Mouse (Mus musculus): ENCODE data around the gene 4930402F06Rik.

The 4930402F06Rik gene

DNA sequence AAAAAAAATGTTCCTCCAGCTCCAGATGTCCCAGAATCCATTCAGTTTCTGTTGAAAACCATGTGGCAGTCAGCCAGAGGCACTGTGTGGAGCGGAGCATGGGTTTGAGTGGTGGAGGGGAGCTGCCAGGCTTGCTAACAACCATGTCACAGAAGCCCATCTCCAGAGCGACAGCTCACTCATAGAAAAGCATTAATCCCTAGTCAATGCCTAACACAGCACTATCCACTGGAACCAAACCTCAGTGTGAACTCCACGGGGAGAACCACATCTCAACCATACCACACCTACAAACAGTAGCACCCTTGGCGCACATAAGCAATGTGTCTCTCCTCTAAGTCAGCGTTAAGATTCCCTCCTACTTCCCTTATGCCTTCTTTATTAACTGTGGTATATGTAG is at the start of gene 4930402F06Rik:
TSS of gene 4930402F06Rik (minus strand) at position 80 of the 400 bp plus-strand sequence.
- peak; percentile 22 for DNase-seq (ENCODE audit: low read depth)

DNA sequence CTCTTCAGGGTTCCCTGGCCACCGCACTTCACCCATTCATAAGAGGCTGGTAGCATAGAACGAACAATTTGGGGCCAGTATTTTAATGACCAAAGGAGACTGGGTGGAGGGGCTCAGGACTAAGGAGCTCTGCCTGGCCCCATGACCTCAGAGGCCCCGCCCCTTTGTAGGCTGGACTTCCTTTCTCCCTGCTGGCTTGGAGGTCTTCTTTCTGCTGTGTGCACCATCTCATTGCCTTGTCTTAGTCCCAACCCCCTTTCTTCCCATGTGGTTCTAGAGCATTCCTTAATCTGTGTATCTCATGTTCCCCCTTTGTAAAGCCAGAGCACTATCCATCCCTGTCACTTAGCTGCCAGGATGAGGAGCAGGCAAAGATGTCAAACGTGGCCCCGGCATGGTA is 49.3 kb upstream of the 4930402F06Rik start:
- no peak for DNase-seq (ENCODE audit: low read depth)

DNA sequence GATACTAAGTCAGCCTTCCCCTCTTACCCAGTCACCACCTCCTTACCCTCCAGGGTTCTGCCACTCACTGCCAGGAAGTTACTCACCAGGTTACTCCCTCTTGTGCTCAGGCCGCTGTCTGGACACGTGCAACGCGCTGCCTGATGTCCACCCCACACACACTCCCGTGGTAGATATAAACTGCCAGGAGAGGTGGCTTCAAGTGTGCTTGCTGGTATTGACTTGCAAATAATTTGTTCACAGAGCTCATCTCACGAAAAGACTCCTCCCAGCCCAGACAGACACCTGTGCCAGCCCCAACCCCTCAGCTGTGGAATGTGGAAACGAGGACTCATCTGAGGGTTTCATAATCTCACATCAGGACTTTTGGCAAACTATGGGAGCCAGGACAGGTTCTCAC is 48.6 kb upstream of the 4930402F06Rik start:
- DNase-seq (ENCODE audit: low read depth): peak; percentile 50

DNA sequence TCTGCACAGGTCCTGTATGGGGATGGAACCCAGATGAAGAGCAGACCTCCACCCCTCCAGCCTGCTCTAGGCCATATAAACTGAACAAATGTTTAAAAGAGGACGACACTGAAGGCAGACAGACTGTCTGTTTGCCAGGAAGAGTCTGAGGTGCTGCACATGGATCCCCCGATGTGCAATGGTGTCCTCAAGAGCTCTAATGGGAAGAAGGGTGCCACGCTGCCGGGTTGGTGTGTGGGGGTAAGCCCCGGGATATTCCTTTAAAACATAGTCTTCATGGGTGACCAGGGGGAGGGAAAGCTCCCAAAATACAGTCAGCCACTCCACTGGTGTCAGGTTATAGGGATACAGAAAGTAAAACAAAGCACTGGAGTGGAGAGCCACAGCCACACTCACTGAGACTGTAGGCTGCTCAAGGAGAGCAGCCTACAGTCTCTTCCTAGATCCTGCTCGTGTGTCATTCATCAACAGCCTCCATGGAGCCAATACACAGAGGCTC is 47.8 kb upstream of the 4930402F06Rik start:
- no peak for DNase-seq (ENCODE audit: low read depth)

DNA sequence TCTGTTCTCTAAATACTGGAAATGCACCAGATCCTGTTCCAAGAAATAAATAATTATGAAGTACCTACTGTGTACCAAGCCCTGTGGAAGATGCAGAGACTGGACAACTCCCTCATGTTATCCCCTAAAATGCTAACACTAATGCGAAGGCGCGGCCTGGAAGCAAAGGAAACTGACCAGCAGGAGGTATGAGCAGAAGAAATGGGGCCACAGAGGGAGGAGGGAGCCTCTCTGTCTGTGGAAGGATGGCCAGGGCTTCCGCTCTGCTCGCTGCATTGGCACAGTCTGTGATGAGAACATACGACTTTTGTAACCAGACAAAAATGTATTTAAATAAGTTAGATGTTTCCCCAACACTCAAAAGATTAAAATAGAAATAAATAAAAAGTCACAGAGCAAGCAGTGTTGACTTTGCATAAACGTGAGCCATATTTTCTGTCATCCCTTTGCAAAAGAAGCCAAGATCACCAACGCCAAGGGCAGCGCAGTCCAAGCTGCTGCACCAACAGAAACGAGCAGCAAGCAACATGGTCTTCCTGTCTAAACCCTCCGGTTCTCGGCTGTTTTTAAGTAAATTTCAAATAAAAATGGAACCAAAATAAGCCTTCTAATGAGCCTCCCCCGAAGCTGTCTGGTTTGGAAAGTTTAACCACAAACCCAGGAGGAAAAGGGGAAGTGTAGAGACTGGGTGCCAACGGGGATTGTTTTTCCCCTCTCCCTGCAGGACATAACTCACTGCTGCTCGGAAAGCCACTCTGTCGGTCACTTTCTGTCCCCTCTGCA is 47.2 kb upstream of the 4930402F06Rik start:
- DNase-seq (ENCODE audit: low read depth): peak; percentile 36

DNA sequence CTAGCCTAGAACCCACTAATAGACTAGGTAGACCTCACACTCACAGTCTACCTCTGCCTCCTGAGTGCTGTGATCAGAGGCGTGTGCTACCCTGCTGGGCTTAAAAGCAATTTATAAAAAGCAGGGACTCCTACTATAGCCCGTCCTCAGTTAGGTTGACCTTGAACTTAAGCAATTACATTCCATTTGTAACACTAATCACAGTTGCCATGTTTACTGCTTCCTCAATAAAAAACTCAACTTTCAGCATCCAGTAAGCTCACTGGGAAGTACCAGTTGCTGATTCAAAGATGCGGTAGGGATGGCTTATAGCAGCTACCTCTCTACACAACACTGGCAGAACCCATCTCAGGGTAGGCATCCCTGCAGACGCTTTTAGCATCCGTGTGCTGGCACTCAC is 46.4 kb upstream of the 4930402F06Rik start:
- no peak for DNase-seq (ENCODE audit: low read depth)

DNA sequence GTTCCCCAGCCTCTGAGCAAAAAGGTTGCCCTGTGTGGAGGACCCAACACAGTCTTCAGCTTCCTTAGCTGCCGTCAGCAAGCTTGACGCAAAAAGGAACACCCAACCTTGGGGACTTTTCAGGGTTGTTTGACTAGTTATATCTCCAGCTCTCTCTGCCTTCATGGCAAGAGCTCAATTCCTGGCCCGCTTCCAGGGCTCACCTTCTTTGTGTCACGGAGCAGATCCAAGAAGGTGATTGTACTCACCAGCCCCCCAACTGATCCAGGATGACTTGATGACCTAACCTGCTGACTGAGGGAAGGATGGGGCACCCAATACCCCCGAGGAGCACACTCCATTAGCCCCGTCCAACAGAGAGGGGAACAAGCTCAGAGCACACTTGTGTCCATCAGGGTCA is 45.1 kb upstream of the 4930402F06Rik start:
- no peak for DNase-seq (ENCODE audit: low read depth)

DNA sequence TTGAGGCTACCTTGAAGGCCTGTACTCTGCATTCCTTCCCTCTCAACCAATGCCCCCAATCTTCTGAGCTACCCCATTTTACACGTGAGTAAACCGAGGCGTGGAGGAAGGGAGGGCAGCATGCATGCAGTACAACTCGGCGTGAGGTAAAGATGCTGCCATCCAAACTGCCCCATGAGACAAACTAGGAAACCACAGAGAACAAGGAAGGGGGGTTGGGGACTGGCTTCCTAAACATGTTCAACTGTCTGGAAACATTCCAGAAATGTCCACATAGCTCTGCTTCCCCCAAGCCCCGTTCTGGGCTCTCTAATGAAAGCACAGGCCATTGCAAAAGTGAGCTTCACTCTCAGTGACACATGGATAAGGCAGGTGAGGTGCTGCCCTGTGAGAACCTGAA is 44.4 kb upstream of the 4930402F06Rik start:
- DNase-seq (ENCODE audit: low read depth): no peak

DNA sequence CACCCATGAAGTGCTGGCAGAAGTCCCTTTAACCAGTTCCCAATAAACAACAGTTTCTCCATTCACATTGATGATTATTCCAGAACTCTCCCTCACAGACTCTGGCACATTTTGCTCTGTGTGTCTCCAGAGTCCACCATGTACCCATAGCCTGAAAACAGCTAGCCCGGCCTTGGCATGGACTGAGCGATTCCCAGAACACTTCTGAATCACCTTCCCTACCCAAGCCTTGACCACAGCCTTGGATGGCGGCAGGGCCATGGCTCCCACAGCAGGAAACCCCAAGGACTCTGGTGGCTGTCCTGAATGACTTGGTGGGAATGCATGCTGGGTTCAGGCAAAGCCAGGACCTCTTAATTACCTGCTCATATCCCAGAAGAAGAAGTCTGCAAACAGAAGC is 43.5 kb upstream of the 4930402F06Rik start:
- DNase-seq (ENCODE audit: low read depth): no peak

DNA sequence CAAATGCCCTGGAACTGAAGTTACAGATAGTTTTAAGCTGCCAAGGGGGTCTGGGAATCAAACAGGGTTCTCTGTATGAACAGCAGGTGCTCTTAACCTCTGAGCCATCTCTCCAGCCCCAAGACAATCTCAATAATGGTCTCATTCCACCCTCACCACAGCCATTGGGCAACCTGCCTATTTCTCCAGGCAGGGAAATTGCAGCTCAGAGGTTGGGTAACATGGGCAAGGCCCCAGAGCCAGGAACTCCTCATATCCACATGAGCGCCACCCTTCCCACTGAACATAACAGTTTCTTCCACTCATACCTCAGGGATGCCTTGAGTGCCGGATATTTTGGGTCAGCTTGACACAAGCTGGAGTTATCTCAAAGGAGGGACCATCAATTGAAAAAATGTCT is 40.8 kb upstream of the 4930402F06Rik start:
- peak; percentile 83 for DNase-seq (ENCODE audit: low read depth)

DNA sequence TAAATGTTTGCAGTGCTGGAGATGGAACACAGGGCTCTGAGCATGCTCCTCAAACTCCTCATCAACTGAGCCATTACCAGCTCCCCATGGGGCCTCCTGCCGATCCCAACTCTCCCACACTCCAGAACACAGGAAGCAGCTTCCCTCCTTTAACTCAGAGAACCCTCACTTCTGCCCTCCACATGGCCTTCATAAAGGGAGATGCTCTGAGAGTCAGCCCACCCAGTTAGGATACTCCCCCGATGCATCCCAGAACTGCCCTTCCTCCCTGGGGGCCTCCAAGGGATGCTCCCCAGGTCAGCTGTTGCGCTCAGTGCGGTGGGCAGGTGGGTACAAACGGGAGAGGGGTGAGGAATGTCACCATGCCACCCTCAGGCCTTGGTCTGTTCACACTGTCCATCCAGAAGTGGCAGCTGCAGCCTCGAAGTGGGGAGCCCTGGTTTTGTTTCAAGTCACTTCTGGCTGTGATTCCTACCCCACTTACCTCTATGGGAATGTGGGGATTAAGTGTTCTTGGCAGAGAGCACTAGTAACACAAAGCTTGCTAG is 37.7 kb upstream of the 4930402F06Rik start:
- DNase-seq (ENCODE audit: low read depth): no peak

DNA sequence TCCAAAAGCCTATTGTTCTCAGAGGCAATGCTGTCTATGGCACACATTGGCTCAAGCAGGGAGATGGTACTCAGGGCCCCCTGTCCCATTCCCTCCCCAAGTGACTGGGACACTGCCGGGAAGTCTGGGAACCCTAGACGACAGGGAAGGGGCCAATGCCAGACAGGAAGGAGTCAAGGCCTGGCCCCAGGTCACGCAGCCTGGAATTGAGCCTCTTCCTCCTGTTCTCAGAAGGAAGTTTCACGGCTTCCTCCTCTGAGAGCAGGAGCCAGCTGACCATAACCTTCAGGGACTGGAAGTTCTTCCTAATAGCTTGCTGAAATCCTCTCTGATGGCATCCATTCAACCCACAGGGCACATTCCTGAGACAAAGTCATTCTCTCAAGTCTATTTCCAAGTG is 36.5 kb upstream of the 4930402F06Rik start:
- DNase-seq (ENCODE audit: low read depth): no peak

DNA sequence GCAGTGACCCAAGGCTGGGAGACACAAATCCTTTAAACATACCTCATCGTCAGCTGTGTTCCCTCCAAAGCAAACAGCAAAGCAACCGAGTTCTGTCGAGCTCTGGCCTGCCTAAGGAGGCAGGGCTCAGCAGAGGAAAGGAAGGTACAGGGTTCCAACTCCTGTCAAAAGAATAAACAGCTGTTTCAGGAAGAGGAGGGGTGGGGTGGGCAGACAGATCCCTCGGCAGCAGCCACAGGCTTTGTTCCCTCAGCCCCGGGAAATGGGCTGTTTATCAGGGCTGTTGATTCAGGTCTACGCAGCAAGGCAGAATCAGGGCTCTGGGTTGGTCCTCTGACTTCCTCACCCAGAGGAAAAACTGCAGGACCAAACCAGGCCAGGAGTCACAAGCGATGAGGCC is 35.5 kb upstream of the 4930402F06Rik start:
- no peak for DNase-seq (ENCODE audit: low read depth)

DNA sequence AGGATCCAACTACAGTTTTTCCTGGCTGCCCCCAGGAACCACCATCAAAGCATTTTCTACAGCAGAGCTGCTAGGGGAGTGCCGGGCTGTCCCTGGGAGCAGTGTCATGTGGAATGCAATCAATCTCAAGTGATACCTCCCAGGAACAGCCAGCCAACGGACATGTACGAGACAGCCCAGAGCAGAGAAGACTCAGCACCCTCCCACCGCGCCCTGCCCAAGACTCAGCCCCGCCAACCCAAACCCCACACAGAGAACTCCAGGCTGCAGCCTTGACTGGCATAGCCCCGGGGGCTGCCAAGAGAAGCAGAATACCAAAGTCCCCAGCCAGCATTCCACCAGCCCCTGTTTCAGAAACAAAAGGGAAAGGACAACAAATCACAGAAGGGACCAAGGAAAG is 35.0 kb upstream of the 4930402F06Rik start:
- DNase-seq (ENCODE audit: low read depth): no peak

DNA sequence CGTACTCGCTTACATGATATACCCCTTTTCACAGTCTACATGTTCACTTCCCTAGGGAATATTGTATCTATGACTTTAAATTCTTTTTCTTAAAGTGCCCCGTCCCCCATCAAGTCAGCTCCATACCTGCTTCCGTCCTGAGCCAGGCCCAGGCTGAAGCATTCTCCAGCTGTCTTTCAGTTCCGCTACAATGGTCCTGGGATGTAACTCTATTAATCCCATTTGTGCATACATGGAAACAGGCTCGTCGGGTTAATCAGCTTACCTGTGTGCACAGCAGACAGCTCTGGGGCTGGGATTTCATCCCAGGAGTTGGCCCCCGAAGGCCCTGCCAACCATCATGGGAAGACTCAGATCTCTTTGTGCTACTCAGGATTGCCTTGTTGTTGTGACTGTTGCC is 33.8 kb upstream of the 4930402F06Rik start:
- DNase-seq (ENCODE audit: low read depth): no peak

DNA sequence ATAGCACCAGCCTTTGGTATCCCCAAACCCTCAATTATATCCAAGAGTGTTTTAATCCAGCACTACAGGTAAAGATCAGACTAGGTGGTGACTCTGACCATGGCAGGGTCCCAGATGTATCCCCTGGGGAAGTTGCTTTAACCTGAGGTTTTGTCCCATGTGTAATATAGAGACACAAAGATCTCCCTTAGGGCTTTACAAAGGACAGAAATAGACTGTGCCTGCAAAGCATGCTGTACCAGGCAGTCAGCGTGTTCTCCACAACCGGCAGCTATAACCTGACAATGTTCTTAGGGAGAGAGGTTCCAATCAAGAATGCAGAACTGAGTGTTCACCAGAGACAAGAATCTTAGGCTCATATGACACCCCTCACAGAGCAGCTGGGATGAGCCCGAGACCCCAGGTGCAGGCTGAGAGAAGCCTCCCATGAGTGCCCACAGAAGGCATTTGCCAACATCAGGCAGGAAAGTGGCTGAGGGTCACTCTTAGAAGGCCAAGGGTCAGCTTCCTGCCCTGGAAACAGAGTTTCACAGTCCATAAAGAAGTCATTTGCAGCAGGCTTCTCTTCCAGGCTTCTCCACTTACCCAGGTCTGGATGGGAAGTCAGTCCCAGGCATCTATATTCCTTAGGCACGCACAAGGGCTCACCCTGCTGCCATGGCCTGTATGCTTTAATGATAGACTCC is 31.8 kb upstream of the 4930402F06Rik start:
- no peak for DNase-seq (ENCODE audit: low read depth)

DNA sequence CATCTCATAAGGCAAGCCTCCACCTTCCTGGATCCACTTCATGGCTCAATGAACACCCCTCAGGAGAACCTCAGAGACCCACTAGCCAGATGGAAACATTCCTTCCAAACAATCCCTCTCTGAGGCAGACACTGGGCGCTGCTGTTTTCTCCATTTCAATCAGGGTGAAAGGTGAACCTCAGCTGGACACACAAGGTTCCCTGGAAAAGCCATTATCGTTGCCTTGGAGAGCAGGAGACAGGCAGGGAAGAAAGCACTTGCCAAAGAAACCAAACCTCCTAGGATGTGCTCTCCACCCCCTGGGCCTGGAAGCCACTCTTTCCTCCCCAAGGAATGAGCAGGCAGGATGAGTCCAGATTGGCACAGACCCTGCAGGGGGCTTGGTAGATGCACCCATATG is 30.6 kb upstream of the 4930402F06Rik start:
- no peak for DNase-seq (ENCODE audit: low read depth)

DNA sequence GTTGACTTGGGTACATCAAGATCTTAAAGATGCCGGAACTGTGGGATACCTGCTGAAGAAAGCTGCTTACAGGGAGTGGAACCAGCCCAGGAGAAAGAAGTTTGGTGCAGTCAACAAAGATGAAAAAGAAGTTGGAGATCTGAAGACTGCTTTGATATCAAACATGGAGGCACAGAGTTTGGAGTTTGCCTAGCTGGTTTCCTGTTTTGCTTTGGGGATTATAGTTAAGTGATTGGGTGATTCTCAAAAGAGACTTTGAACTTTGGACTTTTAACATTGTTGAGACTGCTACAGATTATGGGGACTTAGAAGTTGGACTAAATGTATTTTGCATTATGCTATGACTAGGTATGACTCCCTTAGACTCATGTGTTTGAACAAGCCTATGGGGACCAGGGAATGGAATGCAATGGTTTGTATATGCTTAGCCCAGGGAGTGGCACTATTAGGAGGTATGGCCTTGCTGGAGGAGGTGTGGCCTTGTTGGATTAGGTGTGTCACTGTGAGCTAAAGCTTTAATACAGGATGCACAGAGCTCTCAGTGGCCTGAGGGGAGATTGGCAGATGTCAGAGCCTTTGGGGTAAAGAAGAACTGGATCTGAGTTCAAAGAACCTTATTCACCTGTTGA is 26.9 kb upstream of the 4930402F06Rik start:
- DNase-seq (ENCODE audit: low read depth): no peak

DNA sequence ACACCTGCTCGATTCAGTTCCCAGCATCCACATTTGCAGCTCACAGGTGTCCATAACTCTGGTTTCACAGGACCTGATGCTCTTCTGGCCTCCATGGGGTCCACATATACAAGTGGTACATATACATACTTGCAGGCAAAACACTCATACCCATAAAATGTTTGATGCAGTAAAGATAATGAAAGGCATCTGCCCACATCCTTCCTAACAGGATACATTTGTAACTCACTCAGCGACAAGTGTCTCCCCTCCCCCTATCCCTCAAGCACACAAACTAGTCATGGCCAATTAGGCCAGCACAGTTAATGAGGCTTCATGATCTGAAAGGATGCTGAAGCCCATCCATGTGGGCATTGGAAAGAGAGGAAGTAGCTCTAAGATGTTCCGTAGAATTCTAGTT is 25.4 kb upstream of the 4930402F06Rik start:
- no peak for DNase-seq (ENCODE audit: low read depth)

DNA sequence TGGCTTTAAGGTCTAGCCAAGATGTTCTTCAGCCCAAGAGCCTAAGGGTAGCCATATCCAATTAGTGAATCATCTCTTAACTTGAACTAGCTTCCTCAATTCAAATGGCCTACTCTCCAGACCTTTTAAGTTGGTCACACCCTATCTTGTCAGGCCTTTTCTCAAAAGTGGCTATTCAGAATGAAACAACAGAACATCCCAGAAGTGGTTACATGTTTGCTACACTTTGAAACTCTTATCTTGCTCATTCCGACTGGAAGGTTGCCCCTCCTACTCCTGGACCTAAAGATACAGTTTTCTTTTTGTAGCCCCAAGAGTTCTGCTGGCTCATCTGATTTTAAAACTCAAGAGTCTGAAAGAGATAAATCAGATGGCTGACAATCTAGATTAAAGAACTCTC is 23.7 kb upstream of the 4930402F06Rik start:
- no peak for DNase-seq (ENCODE audit: low read depth)

DNA sequence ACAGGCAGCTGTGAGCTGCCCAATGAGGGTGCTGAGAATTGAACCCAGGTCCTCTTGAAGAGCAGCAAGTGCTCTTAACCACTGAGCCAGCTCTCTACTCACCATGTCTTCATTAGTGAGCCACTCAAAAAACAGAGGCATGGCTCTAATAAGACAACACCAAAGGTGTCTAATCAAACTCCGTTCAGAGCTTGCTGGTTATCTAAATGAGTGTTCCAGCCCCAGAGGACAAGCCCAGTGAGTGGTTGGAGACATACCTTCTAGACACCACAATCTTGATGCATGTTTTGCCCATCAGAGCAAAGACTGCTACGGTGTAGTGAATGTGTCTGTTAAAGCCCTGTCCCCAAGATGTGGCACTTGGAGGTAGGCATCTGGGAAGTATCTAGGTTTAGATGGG is 22.7 kb upstream of the 4930402F06Rik start:
- DNase-seq (ENCODE audit: low read depth): no peak

DNA sequence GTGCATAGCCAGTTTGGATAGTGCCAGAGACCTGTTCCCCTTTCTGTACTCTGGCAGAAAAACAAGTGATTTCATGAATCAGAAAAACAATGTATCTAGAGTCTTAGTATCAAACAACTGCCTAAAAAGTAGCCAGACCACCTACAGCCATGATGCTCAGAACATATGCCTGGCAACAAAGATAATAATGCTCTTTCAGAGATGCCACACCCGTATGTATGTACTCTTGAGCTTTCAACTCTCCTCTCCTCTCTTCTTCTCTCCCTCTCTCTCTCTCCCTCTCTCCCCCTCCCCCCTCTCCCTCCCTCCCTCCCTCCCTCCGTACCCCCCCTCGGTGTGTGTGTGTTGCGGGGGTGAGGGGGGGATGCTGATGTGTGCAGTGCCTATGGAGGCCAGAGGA is 22.3 kb upstream of the 4930402F06Rik start:
- DNase-seq (ENCODE audit: low read depth): no peak

DNA sequence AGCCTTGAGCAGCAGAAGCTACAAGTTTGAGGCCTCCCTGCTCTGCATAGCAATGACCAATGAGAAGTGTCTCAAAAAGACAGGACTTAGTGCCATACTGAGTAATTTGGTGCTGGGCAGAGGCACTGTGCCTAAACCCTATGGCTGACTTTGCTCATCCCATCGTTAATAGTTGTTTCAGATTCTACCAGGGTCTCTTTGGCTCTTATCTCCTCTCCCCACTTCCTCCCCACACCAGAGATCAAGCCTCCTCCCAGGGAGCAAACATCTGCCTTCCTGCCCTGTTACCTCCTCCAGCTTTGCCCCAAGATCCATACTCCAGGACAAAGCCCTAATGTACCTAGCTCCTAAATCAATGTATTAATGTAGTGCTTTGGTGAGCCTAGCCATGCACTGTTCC is 20.3 kb upstream of the 4930402F06Rik start:
- DNase-seq (ENCODE audit: low read depth): no peak
